Mouse (Mus musculus): Measurements from ENCODE around the gene Irf2bp2. TPM values are rescaled to one million over a fixed set of nuclear protein-coding genes. Genes with fewer than 3 reads are reported as not detected.

Gene Irf2bp2
- polyA plus RNA-seq, 1 experiment from 2014 or later, result 7.8 TPM

- no peaks in the 10 kb centered on the region for H3K27me3 ChIP-seq (ENCODE audit: control insufficient read depth, insufficient read depth, low read length)
- H3K9ac ChIP-seq (replicated peaks; ENCODE audit: low read length), result no peak overlapping the region
- no peak for DNase-seq
- no peak for ATAC-seq (ENCODE audit: low FRiP score, low TSS enrichment)
- 90% methylated on average over 9 of the region's 9 CpGs for WGBS
- H3K36me3 ChIP-seq (ENCODE audit: control insufficient read depth, insufficient read depth, low read length), result no peaks in the 10 kb centered on the region
- H3K4me2 ChIP-seq (ENCODE audit: low read length), result no peak overlapping the region
- no peaks in the 10 kb centered on the region for H3K9me3 ChIP-seq (ENCODE audit: control insufficient read depth, low read length)
- H3K4me1 ChIP-seq (ENCODE audit: control insufficient read depth, insufficient read depth, low read length), result peaks cover 27% of the 10 kb centered on the region
- H3K4me3 ChIP-seq (replicated peaks; ENCODE audit: low read depth, low read length), result no peak overlapping the region
- no peak overlapping the region for H3K27ac ChIP-seq (replicated peaks; ENCODE audit: low read depth, low read length)
These were observed 29.1 kb downstream of the Irf2bp2 start for GRCm38 (mm10) chr8:126564551-126565154.

DNA sequence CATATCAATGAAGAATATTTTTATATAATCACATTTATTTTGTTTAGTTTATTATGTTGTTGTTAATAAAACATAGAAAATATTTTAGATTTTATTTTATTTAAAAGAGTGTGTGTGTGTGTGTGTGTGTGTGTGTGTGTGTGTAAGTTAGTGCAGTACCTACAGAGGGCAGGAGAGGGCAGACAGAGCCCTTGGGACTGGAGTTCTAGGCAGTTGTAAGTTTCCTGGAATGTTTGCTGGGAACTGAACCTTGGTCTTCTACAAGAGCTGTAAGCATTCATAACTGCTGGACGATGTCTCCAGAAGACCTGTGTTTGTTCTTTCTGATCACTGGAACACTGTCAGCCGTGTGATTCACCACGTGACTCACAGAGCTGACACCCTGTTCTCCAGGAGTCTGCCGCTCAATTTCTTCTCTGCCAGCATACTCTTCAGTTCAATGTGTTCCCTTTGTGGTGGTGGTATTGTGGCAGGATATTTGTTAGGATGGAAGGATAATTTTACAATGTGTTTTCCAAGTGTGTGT, 32.4 kb downstream of the Irf2bp2 start:
- no peak overlapping the region for H3K27ac ChIP-seq (replicated peaks; ENCODE audit: low read depth, low read length)
- DNase-seq (no peak), ATAC-seq (ENCODE audit: low FRiP score, low TSS enrichment) (no peak)
- H3K4me2 ChIP-seq (ENCODE audit: low read length), result no peak overlapping the region
- no peaks in the 10 kb centered on the region for H3K27me3 ChIP-seq (ENCODE audit: control insufficient read depth, insufficient read depth, low read length)
- no peak overlapping the region for H3K9ac ChIP-seq (replicated peaks; ENCODE audit: low read length)
- peaks cover 8% of the 10 kb centered on the region for H3K4me1 ChIP-seq (ENCODE audit: control insufficient read depth, insufficient read depth, low read length)
- no peaks in the 10 kb centered on the region for H3K9me3 ChIP-seq (ENCODE audit: control insufficient read depth, low read length)
- H3K36me3 ChIP-seq (ENCODE audit: control insufficient read depth, insufficient read depth, low read length), result no peaks in the 10 kb centered on the region
- 96% methylated on average over 4 of the region's 4 CpGs for WGBS
- H3K4me3 ChIP-seq (replicated peaks; ENCODE audit: low read depth, low read length), result no peak overlapping the region

DNA sequence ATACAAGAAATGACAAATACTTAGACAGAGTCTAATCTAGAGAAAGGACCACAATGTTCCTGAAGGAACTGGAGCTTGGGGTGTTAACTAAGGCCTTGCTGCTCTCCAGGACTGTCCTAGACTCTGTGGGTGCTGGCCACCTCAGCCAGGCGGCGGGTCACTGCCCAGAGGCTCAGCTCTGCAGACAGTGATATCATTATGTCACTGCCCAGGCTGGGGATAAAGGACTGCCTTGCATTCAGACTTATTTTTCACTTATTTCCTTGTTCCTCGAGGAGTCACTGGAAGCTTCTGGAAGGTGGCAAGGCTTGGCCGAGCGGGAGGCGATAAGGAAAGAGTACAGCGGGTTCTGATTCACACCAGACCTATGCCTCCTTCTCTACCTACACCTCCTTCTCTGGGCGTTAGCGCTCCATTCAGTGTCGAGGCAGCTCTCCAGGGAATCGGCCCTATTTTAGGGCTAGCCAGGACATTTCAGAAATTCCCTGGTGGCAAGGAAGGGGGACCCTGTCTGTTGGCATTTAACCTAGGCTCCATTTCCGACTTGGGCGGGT, 35.3 kb downstream of the Irf2bp2 start:
- DNase-seq (no peak), ATAC-seq (ENCODE audit: low FRiP score, low TSS enrichment) (no peak)
- H3K4me3 ChIP-seq (replicated peaks; ENCODE audit: low read depth, low read length), result no peak overlapping the region
- no peak overlapping the region for H3K9ac ChIP-seq (replicated peaks; ENCODE audit: low read length)
- no peaks in the 10 kb centered on the region for H3K4me1 ChIP-seq (ENCODE audit: control insufficient read depth, insufficient read depth, low read length)
- WGBS, result 93% methylated on average over 13 of the region's 13 CpGs
- H3K27ac ChIP-seq (replicated peaks; ENCODE audit: low read depth, low read length), result no peak overlapping the region
- no peak overlapping the region for H3K4me2 ChIP-seq (ENCODE audit: low read length)
- no peaks in the 10 kb centered on the region for H3K36me3 ChIP-seq (ENCODE audit: control insufficient read depth, insufficient read depth, low read length)
- no peaks in the 10 kb centered on the region for H3K9me3 ChIP-seq (ENCODE audit: control insufficient read depth, low read length)
- H3K27me3 ChIP-seq (ENCODE audit: control insufficient read depth, insufficient read depth, low read length), result no peaks in the 10 kb centered on the region

DNA sequence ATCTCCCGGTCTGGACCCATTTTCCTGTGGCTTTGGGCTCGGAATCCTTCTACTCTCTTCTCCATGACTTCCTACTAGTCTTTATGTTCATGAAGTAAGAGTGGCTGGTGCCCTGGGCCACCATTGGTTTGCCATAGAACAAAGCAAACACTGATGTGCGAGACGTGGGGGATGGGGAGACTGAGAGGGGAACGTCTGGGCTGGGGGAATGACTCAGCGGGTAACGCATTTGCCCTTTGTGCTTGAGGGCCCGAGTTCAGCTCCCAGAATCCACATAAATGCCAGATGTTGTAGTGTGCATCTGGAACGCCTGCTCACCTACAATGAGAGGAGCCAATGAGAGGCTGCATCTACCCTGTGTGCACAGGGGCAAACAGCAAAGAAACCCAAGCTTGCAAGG, 36.4 kb downstream of the Irf2bp2 start:
- Histone ChIP-seq H3K9ac (replicated peaks; ENCODE audit: low read length) (no peak overlapping the region), H3K27me3 (ENCODE audit: control insufficient read depth, insufficient read depth, low read length) (no peaks in the 10 kb centered on the region), H3K4me2 (ENCODE audit: low read length) (no peak overlapping the region), H3K9me3 (ENCODE audit: control insufficient read depth, low read length) (no peaks in the 10 kb centered on the region), H3K36me3 (ENCODE audit: control insufficient read depth, insufficient read depth, low read length) (no peaks in the 10 kb centered on the region), H3K27ac (replicated peaks; ENCODE audit: low read depth, low read length) (no peak overlapping the region), H3K4me1 (ENCODE audit: control insufficient read depth, insufficient read depth, low read length) (no peaks in the 10 kb centered on the region), H3K4me3 (replicated peaks; ENCODE audit: low read depth, low read length) (no peak overlapping the region)
- 29% methylated on average over 9 of the region's 9 CpGs for WGBS
- no peak for ATAC-seq (ENCODE audit: low FRiP score, low TSS enrichment)
- no peak for DNase-seq

DNA sequence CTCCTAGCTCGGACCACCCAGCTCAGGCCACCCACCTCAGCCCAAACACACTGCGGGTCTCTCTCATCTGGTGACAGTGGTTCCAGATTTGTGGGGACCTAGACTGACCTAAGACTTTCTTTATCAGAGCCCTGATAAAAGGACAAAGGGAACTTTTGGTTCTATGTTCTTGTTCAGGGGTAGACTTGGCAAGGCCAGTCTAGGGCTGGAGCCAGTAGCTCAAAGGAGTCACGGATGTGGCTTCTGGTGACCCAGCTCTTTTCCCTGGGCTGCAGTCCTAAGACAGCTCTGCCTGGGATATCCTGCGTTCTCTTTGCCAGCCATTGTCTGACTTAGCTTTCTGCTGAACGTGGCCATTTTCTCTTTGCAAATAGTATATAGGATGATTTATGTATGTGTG, 37.1 kb downstream of the Irf2bp2 start:
- ATAC-seq (ENCODE audit: low FRiP score, low TSS enrichment) (no peak), DNase-seq (no peak)
- WGBS, result 92% methylated on average over 5 of the region's 5 CpGs
- H3K4me1 ChIP-seq (ENCODE audit: control insufficient read depth, insufficient read depth, low read length), result no peaks in the 10 kb centered on the region
- no peaks in the 10 kb centered on the region for H3K36me3 ChIP-seq (ENCODE audit: control insufficient read depth, insufficient read depth, low read length)
- H3K27ac ChIP-seq (replicated peaks; ENCODE audit: low read depth, low read length), result no peak overlapping the region
- H3K9ac ChIP-seq (replicated peaks; ENCODE audit: low read length), result no peak overlapping the region
- H3K4me2 ChIP-seq (ENCODE audit: low read length), result no peak overlapping the region
- H3K9me3 ChIP-seq (ENCODE audit: control insufficient read depth, low read length), result no peaks in the 10 kb centered on the region
- no peaks in the 10 kb centered on the region for H3K27me3 ChIP-seq (ENCODE audit: control insufficient read depth, insufficient read depth, low read length)
- no peak overlapping the region for H3K4me3 ChIP-seq (replicated peaks; ENCODE audit: low read depth, low read length)

DNA sequence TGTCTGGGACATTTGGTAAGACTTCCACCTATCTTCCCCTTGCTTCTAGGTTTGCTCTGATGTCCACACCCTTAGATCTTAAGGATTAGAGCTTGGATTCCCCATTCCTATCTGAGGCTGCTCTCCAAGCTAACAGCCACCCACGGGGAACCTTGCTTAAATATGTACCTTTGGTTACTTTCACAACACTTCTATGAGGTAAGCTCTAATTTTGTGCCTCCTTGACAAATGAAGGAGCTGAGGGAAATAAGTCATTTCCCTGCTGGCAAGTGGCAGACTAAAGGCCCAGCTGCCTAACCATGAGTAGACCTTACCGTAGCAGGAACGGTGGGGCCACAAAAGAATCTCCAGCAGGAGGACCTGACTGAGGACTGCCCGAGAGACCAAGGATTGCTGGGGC, 39.0 kb downstream of the Irf2bp2 start:
- 94% methylated on average over 4 of the region's 4 CpGs for WGBS
- DNase-seq (no peak), ATAC-seq (ENCODE audit: low FRiP score, low TSS enrichment) (no peak)
- no peak overlapping the region for H3K4me2 ChIP-seq (ENCODE audit: low read length)
- no peaks in the 10 kb centered on the region for H3K36me3 ChIP-seq (ENCODE audit: control insufficient read depth, insufficient read depth, low read length)
- no peaks in the 10 kb centered on the region for H3K4me1 ChIP-seq (ENCODE audit: control insufficient read depth, insufficient read depth, low read length)
- H3K9me3 ChIP-seq (ENCODE audit: control insufficient read depth, low read length), result no peaks in the 10 kb centered on the region
- H3K9ac ChIP-seq (replicated peaks; ENCODE audit: low read length), result no peak overlapping the region
- no peaks in the 10 kb centered on the region for H3K27me3 ChIP-seq (ENCODE audit: control insufficient read depth, insufficient read depth, low read length)
- no peak overlapping the region for H3K4me3 ChIP-seq (replicated peaks; ENCODE audit: low read depth, low read length)
- no peak overlapping the region for H3K27ac ChIP-seq (replicated peaks; ENCODE audit: low read depth, low read length)

- Histone ChIP-seq H3K4me3 (replicated peaks; ENCODE audit: low read depth, low read length) (no peak overlapping the region), H3K27ac (replicated peaks; ENCODE audit: low read depth, low read length) (no peak overlapping the region), H3K9me3 (ENCODE audit: control insufficient read depth, low read length) (no peaks in the 10 kb centered on the region), H3K4me1 (ENCODE audit: control insufficient read depth, insufficient read depth, low read length) (no peaks in the 10 kb centered on the region), H3K9ac (replicated peaks; ENCODE audit: low read length) (no peak overlapping the region), H3K36me3 (ENCODE audit: control insufficient read depth, insufficient read depth, low read length) (no peaks in the 10 kb centered on the region), H3K4me2 (ENCODE audit: low read length) (no peak overlapping the region), H3K27me3 (ENCODE audit: control insufficient read depth, insufficient read depth, low read length) (no peaks in the 10 kb centered on the region)
- DNase-seq (no peak), ATAC-seq (ENCODE audit: low FRiP score, low TSS enrichment) (no peak)
- WGBS, result 83% methylated on average over 4 of the region's 4 CpGs
These were observed 41.9 kb downstream of the Irf2bp2 start for GRCm38 (mm10) chr8:126551871-126552270.

GRCm38 (mm10) chr8:126550944-126551357, 42.8 kb downstream of the Irf2bp2 start:
- H3K9ac ChIP-seq (replicated peaks; ENCODE audit: low read length), result no peak overlapping the region
- H3K27ac ChIP-seq (replicated peaks; ENCODE audit: low read depth, low read length), result no peak overlapping the region
- no peaks in the 10 kb centered on the region for H3K27me3 ChIP-seq (ENCODE audit: control insufficient read depth, insufficient read depth, low read length)
- H3K36me3 ChIP-seq (ENCODE audit: control insufficient read depth, insufficient read depth, low read length), result no peaks in the 10 kb centered on the region
- WGBS, result 75% methylated on average over 5 of the region's 5 CpGs
- no peaks in the 10 kb centered on the region for H3K9me3 ChIP-seq (ENCODE audit: control insufficient read depth, low read length)
- no peak overlapping the region for H3K4me3 ChIP-seq (replicated peaks; ENCODE audit: low read depth, low read length)
- ATAC-seq (ENCODE audit: low FRiP score, low TSS enrichment) (no peak), DNase-seq (no peak)
- no peaks in the 10 kb centered on the region for H3K4me1 ChIP-seq (ENCODE audit: control insufficient read depth, insufficient read depth, low read length)
- H3K4me2 ChIP-seq (ENCODE audit: low read length), result no peak overlapping the region

GRCm38 (mm10) chr8:126547841-126548240, 45.9 kb downstream of the Irf2bp2 start:
- DNase-seq (no peak), ATAC-seq (ENCODE audit: low FRiP score, low TSS enrichment) (no peak)
- H3K36me3 ChIP-seq (ENCODE audit: control insufficient read depth, insufficient read depth, low read length), result no peaks in the 10 kb centered on the region
- H3K27ac ChIP-seq (replicated peaks; ENCODE audit: low read depth, low read length), result no peak overlapping the region
- H3K27me3 ChIP-seq (ENCODE audit: control insufficient read depth, insufficient read depth, low read length), result no peaks in the 10 kb centered on the region
- no peak overlapping the region for H3K4me2 ChIP-seq (ENCODE audit: low read length)
- WGBS, result 72% methylated on average over 3 of the region's 3 CpGs
- no peaks in the 10 kb centered on the region for H3K9me3 ChIP-seq (ENCODE audit: control insufficient read depth, low read length)
- no peaks in the 10 kb centered on the region for H3K4me1 ChIP-seq (ENCODE audit: control insufficient read depth, insufficient read depth, low read length)
- no peak overlapping the region for H3K4me3 ChIP-seq (replicated peaks; ENCODE audit: low read depth, low read length)
- no peak overlapping the region for H3K9ac ChIP-seq (replicated peaks; ENCODE audit: low read length)
